Comparison of ENCODE assay signal across 20 mouse cellular contexts in the genomic region with DNA sequence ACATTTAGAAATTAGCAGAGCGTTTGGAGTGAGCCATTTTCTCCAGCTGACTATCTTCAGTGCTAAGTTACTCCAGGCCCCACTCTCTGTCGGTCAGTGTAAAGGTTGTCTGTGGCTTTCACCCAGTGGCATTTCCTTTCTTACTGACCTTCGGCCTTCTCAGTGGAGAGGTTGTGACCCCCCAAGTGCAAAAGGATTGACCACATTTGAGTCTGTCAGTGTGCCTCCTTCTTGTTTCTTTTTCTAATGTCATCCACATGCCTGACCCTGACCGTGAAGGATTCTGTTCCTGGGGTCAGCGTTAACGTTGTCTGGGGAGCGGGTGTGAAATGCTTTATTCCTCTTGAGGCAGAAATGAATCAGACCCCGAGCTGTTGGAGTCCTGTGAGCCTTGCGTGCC.
DNase-seq lines count a peak whose midpoint lies in the region; ATAC-seq and TF ChIP-seq lines count a peak whose summit lies in the region.
"Had no signal": no experiment of that assay in that cellular context is flagged by ENCODE, and none has a peak within 500 bp of the region (broad histone marks: within the 10 kb centered on the region; RNA-seq: fewer than 3 reads in every experiment).

No protein-coding gene starts in this region.

- 50% methylated on average over 9 of the region's 9 CpGs for whole genome bisulfite sequencing in lung, embryonic 14.5 days
- 64% methylated on average over 9 of the region's 9 CpGs for WGBS in lung, adult 2 months
- 15% methylated on average over 9 of the region's 9 CpGs for WGBS in embryonic facial prominence, embryonic 11.5 days
- WGBS in lung, embryonic 16.5 days, result 52% methylated on average over 9 of the region's 9 CpGs
- 56% methylated on average over 9 of the region's 9 CpGs for WGBS in heart, embryonic 11.5 days (ENCODE audit: insufficient replicate concordance)

- TF ChIP-seq CTCF in lung, embryonic 14.5 days (IDR thresholded peaks at IDR 0.05; ENCODE audit: low read depth), result no peak
- TF ChIP-seq CTCF in lung, adult 2 months (IDR thresholded peaks at IDR 0.05; ENCODE audit: insufficient read depth, low read length), result no peak

- H3K27ac ChIP-seq in lung, embryonic 14.5 days (ENCODE audit: low read depth), result no peak overlapping the region
- no peak overlapping the region for H3K27ac ChIP-seq in embryonic facial prominence, embryonic 11.5 days (replicated peaks; ENCODE audit: low read depth, low read length)
- no peak overlapping the region for H3K27ac ChIP-seq in lung, embryonic 16.5 days (ENCODE audit: low read length)
- H3K27ac ChIP-seq in heart, embryonic 11.5 days (ENCODE audit: low read depth, low read length), result no peak overlapping the region
- H3K27ac ChIP-seq: embryonic facial prominence, embryonic 15.5 days; gastrocnemius, adult 2 months; liver, embryonic 15.5 days had no signal

- H3K4me3 ChIP-seq in lung, embryonic 14.5 days (ENCODE audit: low read depth, low read length), result no peak overlapping the region
- H3K4me3 ChIP-seq in lung, adult 2 months (replicated peaks; ENCODE audit: extremely low read depth, low read depth, low read length), result no peak overlapping the region
- H3K4me3 ChIP-seq in embryonic facial prominence, embryonic 11.5 days (ENCODE audit: low read depth, low read length), result no peak overlapping the region
- H3K4me3 ChIP-seq in lung, embryonic 16.5 days (ENCODE audit: low read length), result no peak overlapping the region
- H3K4me3 ChIP-seq in heart, embryonic 11.5 days (ENCODE audit: low read depth, low read length), result no peak overlapping the region
- H3K4me3 ChIP-seq: embryonic facial prominence, embryonic 15.5 days; gastrocnemius, adult 2 months; heart, embryonic 12.5 days; liver, embryonic 15.5 days had no signal

- no peak overlapping the region for H3K9ac ChIP-seq in lung, embryonic 14.5 days
- no peak overlapping the region for H3K9ac ChIP-seq in embryonic facial prominence, embryonic 11.5 days (replicated peaks; ENCODE audit: low read length)
- no peak overlapping the region for H3K9ac ChIP-seq in lung, embryonic 16.5 days (ENCODE audit: low read length)
- H3K9ac ChIP-seq in heart, embryonic 11.5 days (ENCODE audit: low read depth, low read length), result no peak overlapping the region
- H3K9ac ChIP-seq: embryonic facial prominence, embryonic 15.5 days; heart, embryonic 12.5 days; liver, embryonic 15.5 days had no signal

- H3K9me3 ChIP-seq in lung, embryonic 14.5 days (ENCODE audit: low read depth, low read length), result no peaks in the 10 kb centered on the region
- no peaks in the 10 kb centered on the region for H3K9me3 ChIP-seq in embryonic facial prominence, embryonic 11.5 days (replicated peaks; ENCODE audit: control insufficient read depth, low read length)
- H3K9me3 ChIP-seq in lung, embryonic 16.5 days (ENCODE audit: control insufficient read depth, low read length), result no peaks in the 10 kb centered on the region
- H3K9me3 ChIP-seq in heart, embryonic 11.5 days (replicated peaks; ENCODE audit: control insufficient read depth, low read length), result no peaks in the 10 kb centered on the region
- H3K9me3 ChIP-seq: embryonic facial prominence, embryonic 15.5 days; heart, embryonic 12.5 days; liver, embryonic 15.5 days had no signal

- peak; percentile 50 for DNase-seq in lung, embryonic 14.5 days
- no peak for DNase-seq in lung, adult 2 months
- peak; percentile 48 for DNase-seq in embryonic facial prominence, embryonic 11.5 days (ENCODE audit: low spot score)
- peak; percentile 32 for DNase-seq in yolk sac, embryonic 10.5 days (ENCODE audit: low spot score)
- no peak for DNase-seq in thymus, postnatal 0 days (ENCODE audit: low spot score)
- DNase-seq: adrenal gland, postnatal 25 days; cerebellum, adult 11-12 months; cerebellum, postnatal 36 days; gastrocnemius, adult 2 months; heart, postnatal 14 days; retina, postnatal 1 day; thymus, postnatal 36 days had no signal

- H3K4me1 ChIP-seq in lung, embryonic 14.5 days (ENCODE audit: insufficient read depth), result 0 out of 2 replicates have a peak, but pooled peaks cover 6% of the 10 kb centered on the region
- peaks cover 16% of the 10 kb centered on the region for H3K4me1 ChIP-seq in lung, adult 2 months (ENCODE audit: control insufficient read depth, insufficient read depth, low read length)
- H3K4me1 ChIP-seq in embryonic facial prominence, embryonic 11.5 days (ENCODE audit: control insufficient read depth, insufficient read depth, low read length), result no peaks in the 10 kb centered on the region
- H3K4me1 ChIP-seq in lung, embryonic 16.5 days (replicated peaks; ENCODE audit: control insufficient read depth, insufficient read depth, low read length), result peaks cover 13% of the 10 kb centered on the region; the same call in 1 of the 2 replicates
- H3K4me1 ChIP-seq in heart, embryonic 11.5 days (ENCODE audit: control insufficient read depth, insufficient read depth, low read length), result no peaks in the 10 kb centered on the region
- H3K4me1 ChIP-seq: heart, embryonic 12.5 days; liver, embryonic 15.5 days had no signal

- ATAC-seq in lung, embryonic 14.5 days (ENCODE audit: insufficient read depth), result peak; percentile 15; the same call in 1 of the 2 replicates
- ATAC-seq in embryonic facial prominence, embryonic 11.5 days (replicated peaks; ENCODE audit: insufficient number of reproducible peaks, low FRiP score, low TSS enrichment, low read depth), result no peak
- ATAC-seq in lung, embryonic 16.5 days (ENCODE audit: low read depth), result peak; percentile 75
- ATAC-seq in heart, embryonic 11.5 days (replicated peaks; ENCODE audit: insufficient number of reproducible peaks, low FRiP score, low TSS enrichment), result no peak
- ATAC-seq: hindbrain, embryonic 16.5 days; intestine, postnatal 0 days; midbrain, embryonic 16.5 days had no signal

- no peak for TF ChIP-seq POLR2A in lung, adult 2 months (IDR thresholded peaks at IDR 0.05; ENCODE audit: borderline replicate concordance, extremely low read depth, low read depth, low read length)

- H3K36me3 ChIP-seq in lung, embryonic 14.5 days (ENCODE audit: insufficient read depth), result no peaks in the 10 kb centered on the region
- no peaks in the 10 kb centered on the region for H3K36me3 ChIP-seq in embryonic facial prominence, embryonic 11.5 days (replicated peaks; ENCODE audit: control insufficient read depth, insufficient read depth, low read depth, low read length)
- no peaks in the 10 kb centered on the region for H3K36me3 ChIP-seq in lung, embryonic 16.5 days (ENCODE audit: control insufficient read depth, insufficient read depth, low read length)
- no peaks in the 10 kb centered on the region for H3K36me3 ChIP-seq in heart, embryonic 11.5 days (ENCODE audit: control insufficient read depth, insufficient read depth, low read length)
- H3K36me3 ChIP-seq: embryonic facial prominence, embryonic 15.5 days; heart, embryonic 12.5 days; liver, embryonic 15.5 days had no signal

- H3K27me3 ChIP-seq in lung, embryonic 14.5 days (ENCODE audit: insufficient read depth, low read length), result no peaks in the 10 kb centered on the region
- no peaks in the 10 kb centered on the region for H3K27me3 ChIP-seq in embryonic facial prominence, embryonic 11.5 days (ENCODE audit: control insufficient read depth, insufficient read depth, low read length)
- H3K27me3 ChIP-seq in lung, embryonic 16.5 days (ENCODE audit: control insufficient read depth, insufficient read depth, low read depth, low read length), result no peaks in the 10 kb centered on the region
- H3K27me3 ChIP-seq in heart, embryonic 11.5 days (ENCODE audit: control insufficient read depth, insufficient read depth, low read length), result no peaks in the 10 kb centered on the region
- H3K27me3 ChIP-seq: embryonic facial prominence, embryonic 15.5 days; heart, embryonic 12.5 days; liver, embryonic 15.5 days had no signal

- H3K4me2 ChIP-seq in lung, embryonic 14.5 days, result no peak overlapping the region
- no peak overlapping the region for H3K4me2 ChIP-seq in embryonic facial prominence, embryonic 11.5 days (ENCODE audit: low read depth, low read length)
- no peak overlapping the region for H3K4me2 ChIP-seq in lung, embryonic 16.5 days (ENCODE audit: low read depth, low read length)
- H3K4me2 ChIP-seq in heart, embryonic 11.5 days, result no peak overlapping the region
- H3K4me2 ChIP-seq: embryonic facial prominence, embryonic 15.5 days; heart, embryonic 12.5 days; liver, embryonic 15.5 days had no signal

Comparison
In these comparisons a context has a peak if more than half of its experiments do, and no peak if none do; other contexts are left out.
1. DNase-seq: peak in lung, embryonic 14.5 days (single experiment), embryonic facial prominence, embryonic 11.5 days (single experiment) and yolk sac, embryonic 10.5 days (single experiment); none in lung, adult 2 months (single experiment) and thymus, postnatal 0 days (single experiment).
2. ATAC-seq: peak in lung, embryonic 14.5 days (single experiment) and lung, embryonic 16.5 days (single experiment); none in embryonic facial prominence, embryonic 11.5 days (single experiment) and heart, embryonic 11.5 days (single experiment).